Mouse (Mus musculus): ENCODE data around the gene Slc28a1. TPM values are rescaled to one million over a fixed set of nuclear protein-coding genes. Genes with fewer than 3 reads are reported as not detected.
"Not testable (repeated sequence)": the region's sequence is repeated elsewhere in the genome, so short reads cannot be mapped to it uniquely, and the experiment has no call there.

Slc28a1 gene
- polyA plus RNA-seq, 1 experiment from 2014 or later, result 0.06 TPM

DNA sequence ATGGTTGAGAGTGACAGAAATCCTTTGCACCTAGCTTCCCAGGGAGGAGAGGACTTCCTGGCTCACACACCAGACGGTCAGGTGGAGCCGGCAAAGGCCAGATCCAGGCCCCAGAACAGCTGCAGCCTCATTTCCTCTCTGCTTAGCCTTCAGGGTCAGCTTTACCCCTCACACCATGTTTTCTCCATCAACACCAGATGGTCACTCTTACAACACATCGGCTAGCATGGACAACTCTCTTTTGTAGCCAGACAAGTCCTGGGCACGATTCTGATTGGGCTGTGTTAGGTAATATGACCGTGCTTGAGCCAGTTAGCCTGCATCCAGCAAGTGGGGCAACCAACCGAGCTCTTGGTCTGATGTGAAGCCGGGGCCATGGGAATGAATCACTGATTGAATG, 17.3 kb downstream of the Slc28a1 start:
- Histone ChIP-seq H3K4me1 (peaks cover 38% of the 10 kb centered on the region), H3K9me3 (no peaks in the 10 kb centered on the region), H3K27ac (no peak overlapping the region), H3K27me3 (no peaks in the 10 kb centered on the region), H3K4me3 (no peak overlapping the region), H3K36me3 (no peaks in the 10 kb centered on the region), H3K4me2 (replicated peaks) (no peak overlapping the region), H3K9ac (no peak overlapping the region)
- WGBS, result 18% methylated on average over 7 of the region's 7 CpGs
- ATAC-seq (ENCODE audit: low FRiP score, low read depth), result no peak

DNA sequence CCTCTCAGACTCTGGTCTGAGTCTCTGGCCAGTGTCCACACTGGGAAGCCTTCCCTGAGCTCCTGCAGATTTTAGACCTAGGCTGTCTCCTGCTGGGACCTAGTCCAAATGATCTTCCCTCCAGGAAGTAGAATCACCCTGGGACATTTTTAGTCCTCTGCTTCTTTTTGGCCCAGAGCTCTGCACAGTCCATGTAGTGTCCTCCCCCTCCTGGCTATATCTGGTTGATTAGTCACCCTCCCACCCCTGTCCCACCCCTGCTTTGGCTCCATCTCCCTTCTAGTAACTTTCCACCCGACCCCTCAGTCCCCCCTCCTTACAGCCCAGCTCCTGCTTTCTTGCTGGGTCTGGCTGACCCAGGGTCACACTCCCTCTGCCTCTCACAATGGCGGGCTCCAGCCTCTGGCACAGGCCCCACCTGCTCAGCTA, 18.3 kb downstream of the Slc28a1 start:
- H3K27me3 ChIP-seq, result no peaks in the 10 kb centered on the region
- no peak overlapping the region for H3K9ac ChIP-seq
- ATAC-seq (ENCODE audit: low FRiP score, low read depth), result no peak
- H3K4me2 ChIP-seq (replicated peaks), result no peak overlapping the region
- H3K4me3 ChIP-seq, result no peak overlapping the region
- no peaks in the 10 kb centered on the region for H3K36me3 ChIP-seq
- no peak overlapping the region for H3K27ac ChIP-seq
- H3K9me3 ChIP-seq, result no peaks in the 10 kb centered on the region
- peaks cover 38% of the 10 kb centered on the region for H3K4me1 ChIP-seq
- WGBS, result 22% methylated on average over 2 of the region's 2 CpGs

DNA sequence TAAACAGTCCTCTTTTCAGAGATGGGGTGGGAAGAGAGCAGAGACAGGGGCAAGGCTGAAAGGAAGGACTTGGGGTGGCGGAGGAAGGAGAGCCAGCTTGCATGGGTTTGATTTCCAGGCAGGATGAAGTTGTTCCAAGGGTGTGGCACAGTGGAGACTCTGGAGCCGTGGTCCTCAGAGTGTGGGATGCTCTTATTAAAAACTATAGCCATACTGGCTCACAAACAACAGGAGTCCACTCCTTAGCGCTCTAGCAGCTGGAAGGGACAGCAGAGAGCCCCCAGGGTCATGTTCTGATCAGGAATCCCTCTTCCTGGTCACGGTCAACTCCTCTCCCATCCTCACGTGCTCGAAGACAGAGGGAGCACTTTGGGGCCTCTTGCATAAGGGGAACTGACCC, 18.8 kb downstream of the Slc28a1 start:
- H3K4me1 ChIP-seq, result peaks cover 38% of the 10 kb centered on the region
- no peak overlapping the region for H3K4me2 ChIP-seq (replicated peaks)
- no peak for ATAC-seq (ENCODE audit: low FRiP score, low read depth)
- no peak overlapping the region for H3K9ac ChIP-seq
- no peak overlapping the region for H3K4me3 ChIP-seq
- WGBS, result 82% methylated on average over 6 of the region's 6 CpGs
- no peaks in the 10 kb centered on the region for H3K9me3 ChIP-seq
- 0 out of 2 replicates have a peak overlapping the region, but pooled peaks have one; percentile 78 for H3K27ac ChIP-seq
- H3K27me3 ChIP-seq, result no peaks in the 10 kb centered on the region
- no peaks in the 10 kb centered on the region for H3K36me3 ChIP-seq

DNA sequence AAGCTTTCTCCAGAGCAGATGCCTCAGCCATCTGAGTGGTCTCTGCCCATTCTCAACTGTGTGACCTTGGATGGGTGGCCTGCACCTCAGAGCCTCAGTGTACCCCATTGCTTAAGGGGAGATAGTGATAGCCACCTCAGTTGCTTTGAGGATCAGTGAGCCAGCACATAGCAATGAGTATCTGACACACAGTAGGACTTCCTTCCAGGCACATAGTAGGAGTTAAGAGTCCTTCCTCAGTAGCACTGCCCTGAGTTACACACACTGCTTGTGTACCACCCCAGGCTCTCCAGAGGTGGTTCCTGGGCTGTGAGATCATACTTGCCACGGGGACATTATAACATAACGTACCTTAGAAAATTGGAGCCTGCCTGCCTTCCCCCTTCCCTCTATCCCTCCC, 19.3 kb downstream of the Slc28a1 start:
- peak overlapping the region; percentile 55 for H3K4me2 ChIP-seq (replicated peaks)
- no peak overlapping the region for H3K9ac ChIP-seq
- ATAC-seq (ENCODE audit: low FRiP score, low read depth), result 0 out of 2 replicates have a peak, but pooled peaks have one; percentile 5
- peak overlapping the region; percentile 78; the same call in 1 of the 2 replicates for H3K27ac ChIP-seq
- no peaks in the 10 kb centered on the region for H3K27me3 ChIP-seq
- no peaks in the 10 kb centered on the region for H3K36me3 ChIP-seq
- no peak overlapping the region for H3K4me3 ChIP-seq
- H3K9me3 ChIP-seq, result no peaks in the 10 kb centered on the region
- 43% methylated on average over 2 of the region's 2 CpGs for WGBS
- H3K4me1 ChIP-seq, result peaks cover 38% of the 10 kb centered on the region

DNA sequence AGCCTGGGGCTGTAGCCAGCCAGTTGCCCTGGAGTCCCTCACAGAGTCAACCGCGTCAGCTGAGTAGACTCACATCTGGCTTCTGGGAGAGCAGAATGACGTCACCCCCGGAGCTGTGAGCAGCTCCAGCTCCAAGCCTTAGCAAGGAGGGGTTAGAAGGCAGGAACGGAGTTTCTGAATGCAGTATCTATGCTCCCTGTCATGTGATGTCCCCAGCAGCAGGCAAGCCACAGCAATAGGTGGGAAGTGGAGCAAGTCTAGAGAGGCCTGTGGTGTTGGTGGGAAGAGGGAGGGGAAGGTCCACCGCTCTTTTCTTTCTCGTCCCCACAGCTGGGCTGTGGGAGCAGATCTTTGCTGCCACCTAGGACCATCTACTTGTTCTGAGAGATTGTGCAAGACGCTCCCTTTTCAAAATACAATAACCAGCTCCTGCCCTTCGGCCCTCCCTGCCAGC, 20.0 kb downstream of the Slc28a1 start:
- Histone ChIP-seq H3K36me3 (no peaks in the 10 kb centered on the region), H3K27ac (peak overlapping the region; percentile 78; the same call in 1 of the 2 replicates), H3K9ac (peak overlapping the region; percentile 52), H3K27me3 (no peaks in the 10 kb centered on the region), H3K4me1 (peaks cover 38% of the 10 kb centered on the region), H3K9me3 (no peaks in the 10 kb centered on the region), H3K4me2 (replicated peaks) (peak overlapping the region; percentile 55), H3K4me3 (peak overlapping the region; percentile 18)
- WGBS, result 10% methylated on average over 9 of the region's 9 CpGs
- peak; percentile 93 for ATAC-seq (ENCODE audit: low FRiP score, low read depth)

DNA sequence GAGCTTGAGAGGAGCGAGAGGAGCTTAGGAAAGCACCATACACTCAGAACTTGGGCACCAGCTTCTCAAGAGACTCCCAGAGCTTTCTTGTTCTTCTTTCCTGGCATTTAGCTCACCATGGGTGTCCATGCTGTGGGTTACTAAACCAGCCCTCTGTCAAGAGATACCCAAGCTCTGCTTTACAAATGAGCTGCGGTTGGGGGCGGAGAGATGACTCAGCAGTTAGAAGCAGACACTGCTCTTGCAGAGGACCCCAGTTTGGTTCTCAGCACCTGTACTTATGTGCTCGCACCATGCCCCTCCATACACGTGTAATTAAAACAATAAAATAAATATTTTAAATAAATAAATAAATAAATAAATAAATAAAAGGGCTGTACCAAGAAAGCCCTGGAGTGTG, 22.7 kb downstream of the Slc28a1 start:
- no peaks in the 10 kb centered on the region for H3K27me3 ChIP-seq
- no peak overlapping the region for H3K27ac ChIP-seq
- H3K9ac ChIP-seq, result no peak overlapping the region
- H3K9me3 ChIP-seq, result no peaks in the 10 kb centered on the region
- no peak overlapping the region for H3K4me2 ChIP-seq (replicated peaks)
- H3K4me3 ChIP-seq, result no peak overlapping the region
- WGBS, result 79% methylated on average over 5 of the region's 5 CpGs
- ATAC-seq (ENCODE audit: low FRiP score, low read depth), result no peak
- H3K4me1 ChIP-seq, result peaks cover 26% of the 10 kb centered on the region
- no peaks in the 10 kb centered on the region for H3K36me3 ChIP-seq

DNA sequence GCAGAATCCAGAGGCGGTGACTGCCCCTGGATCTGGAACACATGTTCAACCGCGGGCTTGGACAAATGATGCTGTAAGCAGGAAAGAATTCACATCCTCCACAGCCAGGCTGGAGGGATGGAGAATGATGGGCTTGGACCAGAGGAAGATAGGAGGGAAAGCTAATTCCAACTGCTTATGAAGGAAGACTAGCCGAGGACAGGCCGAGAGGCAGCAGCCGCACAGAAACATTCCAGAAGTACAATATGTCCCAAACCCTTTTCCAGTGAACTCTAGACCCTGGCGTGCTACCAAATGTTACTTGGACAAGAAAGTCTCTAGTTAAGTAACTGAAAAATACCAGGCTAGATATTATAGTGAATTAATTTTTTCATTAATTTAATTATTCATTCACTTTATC, 24.5 kb downstream of the Slc28a1 start:
- no peaks in the 10 kb centered on the region for H3K36me3 ChIP-seq
- 80% methylated on average over 7 of the region's 7 CpGs for WGBS

DNA sequence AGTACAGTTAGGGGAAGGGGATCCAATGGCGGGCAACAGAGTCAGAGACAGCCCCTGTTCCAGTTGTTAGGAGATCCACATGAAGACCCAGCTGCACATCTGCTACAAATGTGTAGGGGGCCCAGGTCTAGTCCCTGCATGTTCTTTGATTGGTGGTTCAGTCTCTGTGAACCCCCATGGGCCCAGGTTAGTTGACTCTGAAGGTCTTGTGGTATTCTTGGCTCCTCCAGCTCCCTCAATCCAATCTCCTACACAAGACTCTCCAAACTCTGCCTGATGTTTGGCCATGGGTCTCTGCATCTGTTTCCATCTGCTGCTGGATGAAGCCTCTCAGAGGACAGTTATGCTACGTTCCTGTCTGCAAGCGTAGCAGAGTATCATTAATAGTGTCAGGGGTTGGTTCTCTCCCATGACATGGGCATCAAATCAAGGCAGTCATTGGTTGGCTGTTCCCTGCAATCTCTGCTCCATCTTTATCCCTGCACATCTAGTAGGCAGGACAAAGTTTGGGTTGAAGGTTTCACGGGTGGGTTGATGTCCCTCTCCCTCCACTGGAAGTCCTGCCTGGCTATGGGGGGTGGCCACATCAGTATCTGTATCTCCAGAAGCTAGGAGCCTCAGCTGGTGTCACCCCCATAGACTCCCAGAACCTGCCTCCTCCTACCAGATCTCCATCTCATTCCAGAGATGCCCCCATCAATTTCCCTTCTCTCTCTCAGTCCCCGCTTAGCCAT, 25.2 kb downstream of the Slc28a1 start:
- H3K27me3 ChIP-seq, result no peaks in the 10 kb centered on the region
- H3K4me1 ChIP-seq, result peaks cover 3% of the 10 kb centered on the region; the same call in 1 of the 2 replicates
- no peak for ATAC-seq (ENCODE audit: low FRiP score, low read depth)
- H3K9ac ChIP-seq, result no peak overlapping the region
- H3K4me2 ChIP-seq (replicated peaks), result no peak overlapping the region
- 85% methylated on average over 5 of the region's 5 CpGs for WGBS
- H3K27ac ChIP-seq, result no peak overlapping the region
- no peak overlapping the region for H3K4me3 ChIP-seq
- no peaks in the 10 kb centered on the region for H3K36me3 ChIP-seq
- H3K9me3 ChIP-seq, result no peaks in the 10 kb centered on the region

More for the DNA sequence above, 24.5 kb downstream of the Slc28a1 start:
- H3K4me1 ChIP-seq, result peaks cover 11% of the 10 kb centered on the region
- H3K4me3 ChIP-seq, result no peak overlapping the region
- H3K9me3 ChIP-seq, result no peaks in the 10 kb centered on the region
- no peak overlapping the region for H3K27ac ChIP-seq
- H3K4me2 ChIP-seq (replicated peaks), result no peak overlapping the region
- ATAC-seq (ENCODE audit: low FRiP score, low read depth), result no peak
- H3K9ac ChIP-seq, result no peak overlapping the region
- no peaks in the 10 kb centered on the region for H3K27me3 ChIP-seq

DNA sequence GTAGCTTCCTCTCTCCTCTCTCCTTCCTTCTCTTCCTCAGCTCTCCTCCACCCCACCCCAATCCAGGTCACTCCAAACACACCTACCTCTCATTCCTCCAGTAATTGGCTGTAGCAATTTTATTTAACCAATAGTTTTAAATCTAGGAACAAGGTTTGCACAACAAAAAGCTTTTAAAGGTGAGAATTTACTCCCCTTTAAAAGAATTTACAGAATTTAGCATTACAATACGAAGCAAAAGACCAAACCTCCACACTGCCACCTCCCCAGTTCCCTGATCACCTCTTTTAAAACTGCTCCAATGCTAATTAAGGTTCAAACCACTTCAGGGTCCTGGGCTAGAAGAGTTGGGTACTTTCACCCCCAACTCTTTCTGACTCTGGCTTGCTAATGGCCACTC, 26.9 kb downstream of the Slc28a1 start:
- no peak overlapping the region for H3K4me3 ChIP-seq
- ATAC-seq (ENCODE audit: low FRiP score, low read depth), result no peak
- H3K27me3 ChIP-seq, result no peaks in the 10 kb centered on the region
- 54% methylated on average over 1 of the region's 1 CpGs for WGBS
- no peaks in the 10 kb centered on the region for H3K4me1 ChIP-seq
- H3K27ac ChIP-seq, result no peak overlapping the region
- no peaks in the 10 kb centered on the region for H3K36me3 ChIP-seq
- no peak overlapping the region for H3K4me2 ChIP-seq (replicated peaks)
- H3K9me3 ChIP-seq, result no peaks in the 10 kb centered on the region
- H3K9ac ChIP-seq, result no peak overlapping the region

DNA sequence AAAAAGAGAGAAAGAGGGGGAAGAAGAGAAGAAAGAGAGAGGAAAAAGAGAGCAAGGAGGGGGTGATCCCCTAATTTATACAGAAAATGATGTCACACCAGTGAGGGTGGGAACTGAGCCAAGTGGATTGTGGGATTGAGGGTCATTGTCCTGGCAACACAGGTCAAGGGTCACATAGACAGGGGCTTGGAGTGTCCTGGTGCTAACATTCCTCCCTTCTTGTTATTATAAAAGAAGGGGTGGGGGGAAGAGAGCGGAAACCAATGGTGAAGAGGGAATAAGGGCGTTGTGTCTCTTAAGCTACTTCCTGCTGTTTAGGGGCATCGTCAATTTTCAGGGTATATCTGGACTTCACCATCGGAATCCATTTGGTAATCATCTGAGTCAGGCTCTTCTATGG, 28.5 kb downstream of the Slc28a1 start:
- not testable (repeated sequence) for H3K9ac ChIP-seq; H3K9me3 ChIP-seq; ATAC-seq (ENCODE audit: low FRiP score, low read depth); H3K27me3 ChIP-seq; H3K36me3 ChIP-seq; H3K27ac ChIP-seq; H3K4me2 ChIP-seq (replicated peaks); H3K4me1 ChIP-seq; H3K4me3 ChIP-seq
- 69% methylated on average over 4 of the region's 4 CpGs for WGBS

DNA sequence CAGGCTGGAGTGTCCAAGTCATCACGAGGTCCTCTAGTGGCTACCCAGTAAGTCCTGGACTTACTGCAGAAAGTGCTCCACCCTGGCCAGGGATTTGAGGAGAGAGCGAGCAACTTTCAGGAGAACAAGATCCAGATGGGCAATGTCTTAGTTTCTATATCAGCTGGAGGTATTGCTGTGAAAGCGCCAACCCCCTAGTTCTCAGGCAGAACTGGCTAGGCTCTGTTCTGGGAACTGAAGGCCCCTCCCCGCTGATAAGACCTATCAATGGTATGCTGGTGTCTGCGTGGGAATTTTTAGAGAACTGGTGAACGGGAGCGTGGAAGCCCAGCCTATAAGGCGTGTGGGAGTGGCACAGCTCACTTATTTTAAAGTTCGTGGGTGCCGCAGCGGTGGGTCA, 35.2 kb downstream of the Slc28a1 start:
- Histone ChIP-seq H3K4me1 (no peaks in the 10 kb centered on the region), H3K4me3 (no peak overlapping the region), H3K4me2 (replicated peaks) (no peak overlapping the region), H3K9ac (no peak overlapping the region), H3K27ac (no peak overlapping the region), H3K36me3 (no peaks in the 10 kb centered on the region), H3K9me3 (no peaks in the 10 kb centered on the region), H3K27me3 (no peaks in the 10 kb centered on the region)
- no peak for ATAC-seq (ENCODE audit: low FRiP score, low read depth)
- WGBS, result 90% methylated on average over 11 of the region's 11 CpGs

DNA sequence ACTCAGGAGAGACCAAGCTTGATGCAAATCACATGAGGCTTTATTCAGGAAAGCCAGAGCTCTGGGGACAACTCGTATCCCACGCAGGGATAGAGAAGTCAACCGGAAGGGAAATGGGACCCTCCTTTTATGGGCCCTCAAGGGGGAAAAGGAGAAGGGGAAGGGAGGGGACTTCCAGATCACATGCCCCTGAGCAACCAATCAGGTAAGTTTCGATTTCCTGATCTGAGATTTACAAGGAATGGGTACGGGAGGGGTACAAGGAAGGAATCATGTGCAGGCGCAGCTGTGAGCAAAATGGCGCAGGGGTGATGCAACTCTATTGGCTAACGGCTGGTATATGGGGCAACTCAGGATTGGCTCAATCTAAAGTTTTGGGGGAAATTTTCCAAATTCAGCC, 36.6 kb downstream of the Slc28a1 start:
- H3K36me3 ChIP-seq, result no peaks in the 10 kb centered on the region
- H3K9me3 ChIP-seq, result no peaks in the 10 kb centered on the region
- no peak overlapping the region for H3K27ac ChIP-seq
- no peak overlapping the region for H3K4me3 ChIP-seq
- no peak overlapping the region for H3K4me2 ChIP-seq (replicated peaks)
- ATAC-seq (ENCODE audit: low FRiP score, low read depth), result no peak
- no peaks in the 10 kb centered on the region for H3K4me1 ChIP-seq
- no peak overlapping the region for H3K9ac ChIP-seq
- WGBS, result 94% methylated on average over 8 of the region's 8 CpGs
- no peaks in the 10 kb centered on the region for H3K27me3 ChIP-seq

DNA sequence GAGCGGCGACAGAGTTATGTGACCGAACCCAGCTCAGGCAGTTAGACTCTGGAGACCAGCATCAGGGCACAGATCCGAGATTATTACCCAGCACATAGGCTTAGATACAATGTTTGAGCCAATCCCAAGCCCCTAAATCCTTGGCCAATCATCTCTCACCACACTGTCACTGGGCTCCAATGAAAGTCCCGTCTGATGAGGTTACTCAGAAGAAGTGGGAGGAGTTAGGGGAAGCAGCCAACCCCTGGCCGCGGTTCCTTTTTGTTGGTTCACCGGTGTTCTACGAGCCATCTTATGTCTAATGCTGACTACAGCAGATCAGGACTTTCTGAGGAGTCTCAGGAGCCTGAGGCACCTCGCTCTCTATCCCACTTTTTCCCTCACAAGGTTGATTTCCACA, 37.7 kb downstream of the Slc28a1 start:
- WGBS, result 97% methylated on average over 10 of the region's 10 CpGs
- Histone ChIP-seq H3K27ac (no peak overlapping the region), H3K4me3 (no peak overlapping the region), H3K9ac (no peak overlapping the region), H3K27me3 (no peaks in the 10 kb centered on the region), H3K4me2 (replicated peaks) (no peak overlapping the region), H3K36me3 (no peaks in the 10 kb centered on the region), H3K9me3 (no peaks in the 10 kb centered on the region), H3K4me1 (no peaks in the 10 kb centered on the region)
- ATAC-seq (ENCODE audit: low FRiP score, low read depth), result no peak
